Mouse (Mus musculus): ENCODE results near the gene Dph5.

Dph5 gene

GRCm38 (mm10) chr3:115944376-115944775, 56.7 kb downstream of the Dph5 start:
- in situ Hi-C loops (cut with MboI; ENCODE audit: low pct_unique_long_range_greater_than_20kb in 1 of 2, low sequenced_read_pairs in 2 of 2, unreplicated experiment in 1 of 2) = loop anchor here in 1 of 2 experiments (25.0 kb wide), 1 partner anchor 282 kb away; no protein-coding TSS in a partner anchor

- in situ Hi-C loops (cut with MboI; ENCODE audit: low pct_unique_long_range_greater_than_20kb in 1 of 2, low sequenced_read_pairs in 2 of 2, unreplicated experiment in 1 of 2) = loop anchor here in 1 of 2 experiments (25.0 kb wide), 1 partner anchor 284 kb away; no protein-coding TSS in a partner anchor
These were observed 58.6 kb downstream of the Dph5 start for GRCm38 (mm10) chr3:115946272-115946671.

- in situ Hi-C loops (cut with MboI; ENCODE audit: low pct_unique_long_range_greater_than_20kb in 1 of 2, low sequenced_read_pairs in 2 of 2, unreplicated experiment in 1 of 2) = loop anchor here in 1 of 2 experiments (25.0 kb wide), 1 partner anchor 287 kb away; no protein-coding TSS in a partner anchor
These were observed 61.7 kb downstream of the Dph5 start for GRCm38 (mm10) chr3:115949220-115949920.

DNA sequence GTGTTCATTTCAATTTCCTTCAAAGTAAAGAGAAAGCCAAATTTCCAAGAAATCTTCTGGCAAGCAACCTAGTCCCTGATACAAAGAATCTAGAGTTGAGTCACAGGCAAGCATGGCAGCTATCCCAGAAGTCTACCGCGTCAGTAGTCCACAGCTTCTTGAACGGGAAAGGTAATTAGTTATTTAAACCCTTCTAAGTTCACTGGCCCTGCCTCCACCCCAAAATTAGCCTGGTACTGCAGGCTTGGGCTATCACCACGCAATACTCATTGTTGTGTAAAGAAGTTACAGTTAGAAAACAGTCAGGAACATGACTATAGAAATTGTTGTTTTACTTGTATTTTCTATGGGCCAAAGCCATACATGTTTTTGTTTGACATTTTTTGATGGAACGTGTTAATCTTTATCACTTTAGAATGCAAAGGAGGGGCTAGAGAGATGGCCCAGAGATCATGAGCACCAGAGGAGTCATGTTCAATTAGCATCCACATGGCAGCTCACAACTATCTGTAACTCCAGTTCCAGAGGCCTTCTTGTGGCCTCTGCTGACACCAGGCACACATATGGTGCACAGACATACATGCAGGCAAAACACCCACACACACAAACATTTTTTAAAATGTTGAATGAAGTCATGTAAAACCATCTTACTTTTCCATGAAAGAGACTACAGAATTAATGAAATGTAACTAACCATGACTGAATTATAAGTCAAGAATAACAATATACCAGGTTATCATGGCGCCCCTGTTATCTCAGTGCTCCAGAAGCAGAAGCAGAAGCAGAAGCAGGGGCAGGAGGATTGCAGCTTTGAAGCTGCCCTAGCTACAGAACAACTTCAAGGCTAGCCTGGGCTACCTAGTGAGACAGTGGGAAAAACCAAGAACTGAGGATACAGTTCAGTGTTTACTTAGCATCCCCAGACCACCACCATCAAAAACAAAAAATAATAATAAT, 62.6 kb downstream of the Dph5 start:
- in situ Hi-C loops (cut with MboI; ENCODE audit: low pct_unique_long_range_greater_than_20kb in 1 of 2, low sequenced_read_pairs in 2 of 2, unreplicated experiment in 1 of 2) = loop anchor here in 1 of 2 experiments (25.0 kb wide), 1 partner anchor 288 kb away; no protein-coding TSS in a partner anchor

- in situ Hi-C loops (cut with MboI; ENCODE audit: low pct_unique_long_range_greater_than_20kb in 1 of 2, low sequenced_read_pairs in 2 of 2, unreplicated experiment in 1 of 2) = no loop called here
These were observed 63.6 kb downstream of the Dph5 start for GRCm38 (mm10) chr3:115951221-115951620.

DNA sequence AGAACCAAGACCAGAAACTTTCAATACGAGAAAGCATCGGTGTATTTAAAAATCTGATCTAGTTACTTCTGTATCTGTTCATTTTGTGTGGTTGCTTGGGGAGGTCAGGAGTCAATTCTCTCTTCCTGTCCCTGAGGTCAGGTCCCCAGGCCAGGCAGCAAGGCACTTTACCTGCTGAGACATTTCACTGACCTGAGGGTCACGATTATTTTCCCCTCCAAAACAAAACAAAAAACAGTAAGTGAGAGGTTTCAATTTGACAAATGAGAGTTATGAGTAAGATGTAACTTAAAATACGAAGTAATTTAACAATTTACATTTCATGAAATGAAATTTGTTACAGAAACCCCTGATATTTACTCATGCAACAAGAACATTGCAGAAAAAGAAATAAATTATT, 64.7 kb downstream of the Dph5 start:
- in situ Hi-C loops (cut with MboI; ENCODE audit: low pct_unique_long_range_greater_than_20kb in 1 of 2, low sequenced_read_pairs in 2 of 2, unreplicated experiment in 1 of 2) = no loop called here

DNA sequence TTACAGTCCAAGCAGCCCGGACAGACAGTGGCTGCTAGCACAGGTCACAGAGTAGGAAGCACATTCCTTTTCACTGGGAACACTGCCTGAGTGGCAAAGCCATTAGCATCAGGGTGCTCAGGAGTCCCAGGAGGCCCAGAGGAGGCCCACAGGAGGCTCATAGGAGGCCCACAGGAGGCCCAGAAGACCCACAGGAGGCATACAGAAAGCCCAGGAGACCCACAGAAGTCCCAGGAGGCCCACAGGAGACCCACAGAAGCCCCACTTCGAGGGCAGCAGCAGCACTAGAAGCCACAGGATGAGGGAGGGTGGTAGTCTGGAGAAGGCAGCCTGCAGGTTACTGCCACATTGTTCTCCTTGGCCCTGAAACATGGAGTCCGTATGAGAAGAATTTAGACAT, 65.5 kb downstream of the Dph5 start:
- in situ Hi-C loops (cut with MboI; ENCODE audit: low pct_unique_long_range_greater_than_20kb in 1 of 2, low sequenced_read_pairs in 2 of 2, unreplicated experiment in 1 of 2) = no loop called here

DNA sequence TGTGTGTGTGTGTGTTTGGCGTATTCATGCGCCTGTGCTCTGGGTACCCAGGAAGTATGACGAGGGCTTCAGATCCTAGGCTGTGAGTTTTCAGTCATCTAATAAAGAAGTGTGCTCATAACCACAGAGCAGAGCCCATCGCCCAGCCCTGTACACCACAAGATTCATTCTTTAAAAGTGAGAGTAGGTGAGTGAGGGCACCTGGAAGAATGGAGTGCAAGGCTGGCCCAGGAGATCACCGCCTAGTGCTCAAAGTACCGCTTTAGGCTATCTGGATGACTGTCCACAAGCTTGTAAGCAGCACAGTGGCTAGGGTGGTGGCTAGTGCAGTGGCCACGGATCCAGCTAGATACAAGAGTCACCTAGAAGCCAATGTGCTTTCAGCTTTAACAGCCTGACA, 69.6 kb downstream of the Dph5 start:
- in situ Hi-C loops (cut with MboI; ENCODE audit: low pct_unique_long_range_greater_than_20kb in 1 of 2, low sequenced_read_pairs in 2 of 2, unreplicated experiment in 1 of 2) = no loop called here

DNA sequence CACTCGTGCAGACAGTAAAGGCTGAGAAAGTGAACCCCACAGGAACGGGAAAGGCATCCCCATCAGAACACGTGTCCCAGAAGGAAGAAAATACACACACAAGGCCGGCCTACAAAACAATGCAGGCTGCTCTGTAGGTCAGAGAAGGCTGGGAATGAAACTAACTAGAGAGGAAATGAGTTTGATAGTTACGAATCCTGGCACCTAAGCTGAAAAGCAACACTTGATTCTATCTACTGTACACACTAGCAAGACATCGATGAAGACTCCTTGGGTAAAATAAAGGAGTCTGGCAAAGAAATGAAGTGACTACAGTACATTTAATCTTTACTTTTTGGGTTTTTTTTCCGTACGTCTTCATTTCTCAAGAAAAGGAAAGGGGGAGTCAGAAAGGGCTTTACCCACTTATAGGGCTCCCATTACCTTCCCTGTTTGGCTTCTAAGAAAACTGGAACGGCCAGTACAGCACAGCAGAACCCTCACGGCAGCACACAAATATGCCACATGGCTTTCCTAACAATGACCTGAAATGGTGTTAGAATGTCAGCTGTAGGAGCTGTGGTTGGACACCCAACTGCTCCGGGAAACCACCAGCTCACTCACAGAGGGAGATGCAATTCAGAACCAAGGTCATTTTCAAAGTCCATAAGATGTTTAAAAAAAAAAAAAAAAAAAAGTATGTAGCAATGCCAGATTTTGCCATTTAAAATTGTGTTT, 73.8 kb downstream of the Dph5 start:
- in situ Hi-C loops (cut with MboI; ENCODE audit: low pct_unique_long_range_greater_than_20kb in 1 of 2, low sequenced_read_pairs in 2 of 2, unreplicated experiment in 1 of 2) = no loop called here

- in situ Hi-C loops (cut with MboI; ENCODE audit: low pct_unique_long_range_greater_than_20kb in 1 of 2, low sequenced_read_pairs in 2 of 2, unreplicated experiment in 1 of 2) = no loop called here
These were observed 74.4 kb downstream of the Dph5 start for GRCm38 (mm10) chr3:115962028-115962415.

GRCm38 (mm10) chr3:115963597-115963996, 76.0 kb downstream of the Dph5 start:
- in situ Hi-C loops (cut with MboI; ENCODE audit: low pct_unique_long_range_greater_than_20kb in 1 of 2, low sequenced_read_pairs in 2 of 2, unreplicated experiment in 1 of 2) = no loop called here

- in situ Hi-C loops (cut with MboI; ENCODE audit: low pct_unique_long_range_greater_than_20kb in 1 of 2, low sequenced_read_pairs in 2 of 2, unreplicated experiment in 1 of 2) = no loop called here
These were observed 76.4 kb downstream of the Dph5 start for GRCm38 (mm10) chr3:115964071-115964470.

DNA sequence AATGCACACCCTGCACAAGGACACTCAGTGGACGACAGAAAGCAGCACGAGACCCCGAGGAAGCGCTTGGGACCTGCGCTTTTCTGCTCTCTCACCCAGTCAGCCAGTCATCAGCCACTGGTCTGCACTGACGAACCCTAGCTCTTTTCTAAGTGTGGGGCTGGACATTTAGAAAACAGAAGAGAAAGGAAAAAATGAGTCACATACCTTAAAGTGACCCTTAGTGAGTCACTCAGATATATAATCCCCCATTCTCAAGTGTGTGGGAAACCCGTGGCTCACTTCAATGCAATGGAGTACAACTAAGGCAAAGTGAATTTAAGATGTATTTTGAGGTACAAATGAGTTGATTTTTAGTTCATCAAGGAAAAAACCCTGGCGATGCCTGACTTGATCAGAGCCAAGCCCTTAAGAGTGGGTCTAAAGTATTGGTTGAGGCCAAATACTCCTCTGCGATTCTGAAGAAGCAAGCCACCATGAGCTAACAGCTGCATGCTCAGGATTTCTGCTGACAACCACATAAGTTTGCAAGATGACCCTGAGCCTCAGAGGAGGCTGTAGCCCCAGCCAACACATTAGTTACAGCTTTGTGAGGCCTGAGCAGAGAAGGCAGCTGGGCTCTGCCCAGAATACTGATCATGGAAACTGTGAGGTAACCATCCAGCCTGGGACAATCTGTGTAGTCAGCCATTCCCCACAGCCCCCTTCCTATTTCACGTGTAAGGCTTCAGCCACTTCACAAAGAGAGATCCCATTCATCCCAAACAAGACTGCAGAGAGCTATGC, 81.3 kb downstream of the Dph5 start:
- in situ Hi-C loops (cut with MboI; ENCODE audit: low pct_unique_long_range_greater_than_20kb in 1 of 2, low sequenced_read_pairs in 2 of 2, unreplicated experiment in 1 of 2) = no loop called here

DNA sequence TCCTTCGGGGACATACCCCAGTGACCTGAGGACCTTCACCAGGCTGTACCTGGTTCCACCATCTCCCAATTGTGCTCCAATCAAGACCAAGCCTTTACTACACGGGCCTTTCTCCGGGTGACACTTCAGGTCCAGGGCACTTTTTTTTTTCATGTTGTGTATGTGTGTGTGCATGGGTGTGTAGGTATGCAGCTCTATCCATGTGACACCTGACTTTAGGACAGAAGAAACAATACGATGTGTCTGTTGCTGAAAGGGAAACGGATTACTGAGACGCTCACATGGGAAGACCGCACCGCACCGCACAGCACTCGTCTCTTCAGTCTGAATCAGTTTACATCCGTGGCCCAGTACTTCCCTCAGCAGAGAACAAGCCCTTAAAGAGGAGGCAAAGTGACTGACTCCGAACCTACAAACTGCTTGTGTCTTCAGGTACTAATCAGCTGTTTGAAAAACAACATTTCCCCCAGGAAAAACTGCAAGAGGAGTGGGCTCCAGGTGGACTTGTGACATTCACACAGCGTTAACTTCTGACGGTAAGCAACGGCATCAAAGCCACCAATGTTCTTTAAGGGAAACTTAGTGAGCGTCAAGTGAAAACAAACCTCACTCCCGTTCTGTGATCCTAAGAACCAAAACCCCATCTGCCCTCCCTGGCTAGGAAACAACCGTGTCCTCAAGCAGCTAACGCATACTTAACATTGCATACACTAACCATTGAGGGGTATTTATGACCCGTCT, 83.6 kb downstream of the Dph5 start:
- in situ Hi-C loops (cut with MboI; ENCODE audit: low pct_unique_long_range_greater_than_20kb in 1 of 2, low sequenced_read_pairs in 2 of 2, unreplicated experiment in 1 of 2) = no loop called here

GRCm38 (mm10) chr3:115971891-115972646, 84.4 kb downstream of the Dph5 start:
- in situ Hi-C loops (cut with MboI; ENCODE audit: low pct_unique_long_range_greater_than_20kb in 1 of 2, low sequenced_read_pairs in 2 of 2, unreplicated experiment in 1 of 2) = no loop called here

- in situ Hi-C loops (cut with MboI; ENCODE audit: low pct_unique_long_range_greater_than_20kb in 1 of 2, low sequenced_read_pairs in 2 of 2, unreplicated experiment in 1 of 2) = no loop called here
These were observed 86.6 kb downstream of the Dph5 start for GRCm38 (mm10) chr3:115974228-115974627.

DNA sequence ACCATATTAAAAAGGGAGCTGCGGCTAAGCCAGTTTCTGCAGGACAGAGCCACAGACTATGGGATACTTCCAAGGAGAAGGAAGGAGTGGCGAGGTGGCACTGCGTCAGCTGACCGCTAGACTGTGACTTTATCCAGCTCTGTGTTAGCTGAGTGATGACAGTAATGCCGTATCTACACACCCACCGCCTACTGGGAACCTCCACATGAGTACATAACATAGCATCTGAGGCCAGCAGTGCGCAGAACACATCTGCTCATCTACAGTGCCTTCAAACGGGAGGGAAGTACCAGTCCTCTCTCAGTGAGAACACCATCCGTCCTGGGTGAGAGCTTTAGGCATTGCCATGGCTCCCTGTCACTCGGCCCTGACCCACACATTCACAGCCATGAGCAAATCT, 87.4 kb downstream of the Dph5 start:
- in situ Hi-C loops (cut with MboI; ENCODE audit: low pct_unique_long_range_greater_than_20kb in 1 of 2, low sequenced_read_pairs in 2 of 2, unreplicated experiment in 1 of 2) = no loop called here
